Mouse (Mus musculus): Measurements from ENCODE around the gene Tmem53. TPM values are rescaled to one million over a fixed set of nuclear protein-coding genes. Genes with fewer than 3 reads are reported as not detected.

The Tmem53 gene
- polyA plus RNA-seq, 1 experiment from 2014 or later = 6.7 TPM

DNA sequence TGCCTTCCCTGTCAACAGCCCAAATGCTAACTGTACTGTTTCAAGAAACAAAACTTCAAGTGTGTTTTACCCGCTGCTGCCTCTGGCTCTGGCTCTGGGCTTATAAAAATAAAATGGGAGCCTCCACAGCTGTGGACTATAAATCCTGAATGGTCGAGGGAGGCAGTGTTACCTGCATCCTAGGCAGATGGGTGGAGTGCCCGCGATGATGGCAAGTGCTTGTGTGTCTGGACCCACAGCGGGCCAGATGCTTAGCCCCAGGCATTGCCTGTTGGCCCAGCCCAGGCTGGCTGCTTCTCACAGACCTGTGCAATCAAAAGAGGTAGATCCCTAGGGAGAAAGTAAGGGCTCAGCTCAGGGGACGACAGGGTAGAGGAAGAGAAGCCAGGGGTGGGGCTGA, 65.0 kb downstream of the Tmem53 start:
- H3K4me1 ChIP-seq (replicated peaks) = peaks cover 38% of the 10 kb centered on the region
- H3K27ac ChIP-seq (replicated peaks) = no peak overlapping the region
- H3K4me2 ChIP-seq = no peak overlapping the region
- H3K27me3 ChIP-seq = peaks cover 74% of the 10 kb centered on the region
- WGBS (ENCODE audit: insufficient replicate concordance) = 59% methylated on average over 6 of the region's 6 CpGs
- H3K36me3 ChIP-seq (replicated peaks) = no peaks in the 10 kb centered on the region
- no peaks in the 10 kb centered on the region for H3K9me3 ChIP-seq (replicated peaks)
- H3K4me3 ChIP-seq (replicated peaks) = no peak overlapping the region
- H3K9ac ChIP-seq = no peak overlapping the region
- no peak for ATAC-seq (ENCODE audit: insufficient read depth)

DNA sequence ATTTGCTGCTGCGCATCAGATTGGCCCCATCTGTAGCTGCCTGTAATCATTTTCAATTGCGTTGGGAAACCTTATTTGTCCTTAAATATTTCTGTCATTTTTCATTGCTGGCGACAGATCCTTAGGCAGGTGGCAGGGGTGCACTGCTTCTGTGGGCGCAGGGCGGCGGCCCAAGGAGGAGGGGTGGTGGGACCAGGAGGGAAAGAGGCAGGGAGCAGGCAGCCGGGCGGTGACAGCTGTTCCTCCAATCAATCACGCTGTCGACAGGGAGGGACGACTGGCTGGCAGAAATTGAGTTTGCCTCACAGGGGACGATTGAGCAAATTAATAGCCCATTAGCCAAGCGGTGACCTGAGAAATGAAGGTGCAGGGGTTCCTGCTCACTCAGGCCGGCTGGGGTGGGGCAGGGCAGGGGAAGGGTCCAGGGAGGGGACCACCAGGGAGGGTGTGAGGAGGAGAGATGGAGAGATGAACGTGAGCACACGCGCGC, 66.0 kb downstream of the Tmem53 start:
- Histone ChIP-seq H3K9ac (no peak overlapping the region), H3K4me1 (replicated peaks) (peaks cover 28% of the 10 kb centered on the region), H3K9me3 (replicated peaks) (no peaks in the 10 kb centered on the region), H3K27me3 (peaks cover 83% of the 10 kb centered on the region), H3K4me3 (replicated peaks) (no peak overlapping the region), H3K27ac (replicated peaks) (no peak overlapping the region), H3K36me3 (replicated peaks) (no peaks in the 10 kb centered on the region), H3K4me2 (no peak overlapping the region)
- no peak for ATAC-seq (ENCODE audit: insufficient read depth)
- whole genome bisulfite sequencing (ENCODE audit: insufficient replicate concordance) = 46% methylated on average over 18 of the region's 18 CpGs

Other genes with a start within 250 kb of the Tmem53 start
- 22.9 and 23.3 TPM in 2 replicates for gene Eif2b3, start 232.5 kb upstream of the Tmem53 start, polyA plus RNA-seq (2015; fragmentation: Nextera tagmentation; extraction: Ambion mirVana)
- 0.56 and 0.66 TPM in 2 replicates for gene Ptch2, start 155.9 kb upstream of the Tmem53 start, polyA plus RNA-seq (2015; fragmentation: Nextera tagmentation; extraction: Ambion mirVana)
- gene Btbd19, start 126.2 kb upstream of the Tmem53 start, polyA plus RNA-seq (2015; fragmentation: Nextera tagmentation; extraction: Ambion mirVana) = 2.9 and 3.2 TPM in 2 replicates
- 0.12 TPM in 1 of 2 replicates, not detected in the other for gene Tctex1d4, start 125.2 kb upstream of the Tmem53 start, polyA plus RNA-seq (2015; fragmentation: Nextera tagmentation; extraction: Ambion mirVana)
- gene Plk3, start 118.0 kb upstream of the Tmem53 start, polyA plus RNA-seq (2015; fragmentation: Nextera tagmentation; extraction: Ambion mirVana) = 2.5 and 3.2 TPM in 2 replicates
- gene Rps8, start 95.7 kb upstream of the Tmem53 start, polyA plus RNA-seq (2015; fragmentation: Nextera tagmentation; extraction: Ambion mirVana) = 536 and 611 TPM in 2 replicates
- gene Kif2c, start 69.3 kb upstream of the Tmem53 start, polyA plus RNA-seq (2015; fragmentation: Nextera tagmentation; extraction: Ambion mirVana) = 27.5 and 29.8 TPM in 2 replicates
- 0.12 TPM in 1 of 2 replicates, not detected in the other for gene Armh1, start 174 bp downstream of the Tmem53 start, polyA plus RNA-seq (2015; fragmentation: Nextera tagmentation; extraction: Ambion mirVana)
- gene Rnf220, start 245.1 kb downstream of the Tmem53 start, polyA plus RNA-seq (2015; fragmentation: Nextera tagmentation; extraction: Ambion mirVana) = 25.1 and 30.4 TPM in 2 replicates